Mouse (Mus musculus): ENCODE results near the gene Elavl4. TPM values are rescaled to one million over a fixed set of nuclear protein-coding genes. Genes with fewer than 3 reads are reported as not detected.

The Elavl4 gene
- total RNA-seq, 1 experiment from 2014 or later, result not detected

DNA sequence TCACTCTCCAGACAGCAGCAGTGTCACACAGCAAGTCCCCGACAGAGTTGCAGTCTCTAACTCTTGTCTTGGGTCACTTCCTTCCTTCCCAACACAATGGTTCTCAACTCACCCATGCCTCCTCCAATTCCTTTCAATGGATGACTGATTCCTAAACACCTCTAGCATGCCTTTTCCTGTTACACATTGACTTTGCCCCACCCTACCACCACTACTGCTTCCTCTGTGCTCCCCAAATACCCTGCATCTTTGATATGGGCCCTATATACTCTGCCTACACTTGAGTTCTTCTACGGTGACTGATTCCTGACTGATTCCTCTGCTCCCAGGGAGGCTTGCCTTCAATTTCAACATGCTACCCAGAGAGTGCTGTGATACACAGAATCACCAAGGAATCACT is 153.1 kb downstream of the Elavl4 start:
- ATAC-seq (replicated peaks; ENCODE audit: low read depth, poor library complexity, severe bottlenecking), result no peak

- no peak for ATAC-seq (replicated peaks; ENCODE audit: low read depth, poor library complexity, severe bottlenecking)
Measured at GRCm38 (mm10) chr4:110177263-110177662, 174.4 kb downstream of the Elavl4 start.

DNA sequence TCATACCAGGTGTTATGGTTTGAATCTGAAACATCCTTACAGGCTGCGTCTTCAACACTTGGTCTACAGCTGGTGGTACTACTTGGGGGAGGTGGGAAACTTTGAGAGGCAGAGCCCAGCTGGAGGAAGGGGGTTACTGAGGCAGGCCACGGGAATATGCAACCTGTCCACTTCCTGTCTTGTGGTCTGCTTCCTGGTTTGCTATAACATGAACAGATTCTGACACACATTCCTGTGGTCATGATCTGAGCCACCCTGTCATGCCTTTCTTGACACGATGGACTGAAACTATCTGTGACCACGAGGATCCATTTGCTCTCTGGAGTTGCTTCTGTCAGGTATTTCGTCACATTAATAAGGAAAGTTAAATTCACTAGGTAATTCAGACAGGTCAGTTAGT is 179.7 kb downstream of the Elavl4 start:
- no peak for ATAC-seq (replicated peaks; ENCODE audit: low read depth, poor library complexity, severe bottlenecking)

- ATAC-seq (replicated peaks; ENCODE audit: low read depth, poor library complexity, severe bottlenecking), result no peak
Measured at GRCm38 (mm10) chr4:110165217-110165616, 186.5 kb downstream of the Elavl4 start.

DNA sequence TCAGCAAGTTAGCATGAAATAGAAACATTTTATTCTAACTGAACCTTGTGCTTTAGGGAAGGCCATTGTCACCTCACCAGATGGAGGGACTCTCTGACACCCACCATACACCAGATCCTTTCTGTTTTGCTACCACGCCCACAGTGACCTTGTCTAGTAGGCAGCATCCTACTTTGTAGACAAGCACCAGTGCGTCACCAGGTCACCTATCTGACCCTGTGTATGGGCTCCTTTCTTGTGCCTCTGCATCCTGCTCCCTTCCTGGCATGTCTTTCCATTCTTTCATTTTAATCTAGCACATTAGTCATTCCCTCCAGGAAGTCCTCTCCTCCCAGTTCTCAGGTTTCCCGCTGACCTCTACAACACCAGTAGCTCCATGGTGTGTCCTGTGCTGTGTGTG is 190.1 kb downstream of the Elavl4 start:
- no peak for ATAC-seq (replicated peaks; ENCODE audit: low read depth, poor library complexity, severe bottlenecking)

- no peak for ATAC-seq (replicated peaks; ENCODE audit: low read depth, poor library complexity, severe bottlenecking)
Measured at GRCm38 (mm10) chr4:110157515-110158159, 194.1 kb downstream of the Elavl4 start.

- no peak for ATAC-seq (replicated peaks; ENCODE audit: low read depth, poor library complexity, severe bottlenecking)
Measured at GRCm38 (mm10) chr4:110155954-110156353, 195.8 kb downstream of the Elavl4 start.

Other genes starting within 250 kb of the Elavl4 start
- not detected in 2 replicates for gene Agbl4, start 45.8 kb upstream of the Elavl4 start, total RNA-seq (2017)